Mouse (Mus musculus) liver, postnatal 0 days (tissue): ENCODE measurements around the gene Sox30. TPM values are rescaled to one million over a fixed set of nuclear protein-coding genes. Genes with fewer than 3 reads are reported as not detected.
A peak's percentile ranks its signal among the peaks of the same experiment; 100 is the strongest.

Experiments used
- ATAC-seq: fragments of 200-750 bp; cut with Nextera tagmentation; 2 replicates; pipeline ENCODE4 v1.8.0; 2017; ENCODE audit warnings: mild to moderate bottlenecking, moderate library complexity
- DNase-seq: peaks from one replicate; pipeline ENCODE4 v3.0.0-alpha.2; 2016
- H3K27ac ChIP-seq: fragments of 300-500 bp; sonication (generic); 2 replicates; pipeline ENCODE4 v1.5.1; 2014; ENCODE audit warnings: antibody characterized with exemption, moderate library complexity, mild to moderate bottlenecking, low read depth
- H3K27me3 ChIP-seq: fragments of 300-500 bp; sonication (generic); 2 replicates; pipeline ENCODE4 v1.6.1; 2014; ENCODE audit warnings: low read length, control low read depth, mixed read lengths; ENCODE audit not compliant: insufficient read depth
- H3K36me3 ChIP-seq: fragments of 300-500 bp; sonication (generic); replicated peaks from 2 replicates; pipeline ENCODE4 v1.6.1; 2014; ENCODE audit warnings: mild to moderate bottlenecking, control low read depth, low read length, moderate library complexity, mixed read lengths; ENCODE audit not compliant: insufficient read depth
- H3K4me1 ChIP-seq: fragments of 300-500 bp; sonication (generic); 2 replicates; pipeline ENCODE4 v1.6.1; 2014; ENCODE audit warnings: antibody characterized with exemption, mild to moderate bottlenecking, control low read depth; ENCODE audit not compliant: insufficient read depth
- H3K4me2 ChIP-seq: fragments of 300-500 bp; sonication (generic); 2 replicates; pipeline ENCODE4 v1.6.1; 2014; ENCODE audit warnings: low read depth, mild to moderate bottlenecking, low read length, moderate library complexity, mixed read lengths
- H3K4me3 ChIP-seq: fragments of 300-500 bp; sonication (generic); 2 replicates; pipeline ENCODE4 v1.5.1; 2014; ENCODE audit warnings: low read depth, low read length
- H3K9ac ChIP-seq: fragments of 300-500 bp; sonication (generic); replicated peaks from 2 replicates; pipeline ENCODE4 v1.6.1; 2014; ENCODE audit warnings: mild to moderate bottlenecking, moderate library complexity
- H3K9me3 ChIP-seq: fragments of 300-500 bp; sonication (generic); 2 replicates; pipeline ENCODE4 v1.6.1; 2016; ENCODE audit warnings: mild to moderate bottlenecking, control low read depth, low read length, mixed read lengths
- CTCF ChIP-seq: sonication (generic); IDR thresholded peaks from 2 replicates; pipeline ENCODE4 v1.5.1; 2016; ENCODE audit warnings: antibody characterized with exemption, low read depth
- EP300 ChIP-seq: IDR thresholded peaks from 2 replicates; pipeline ENCODE4 v1.6.1; 2016; ENCODE audit warnings: antibody characterized with exemption, low read depth, mild to moderate bottlenecking
- WGBS: fragments of 180-500 bp; shearing (Covaris S2); extraction: QIAGEN DNeasy Blood & Tissue Kit; methylation state at CpG from one replicate; pipeline ENCODE4 v1.1.7; 2014; ENCODE audit not compliant: insufficient replicate concordance; 5-methylcytosine and 5-hydroxymethylcytosine counted together
- polyA plus RNA-seq: library from polyadenylated mRNA; unstranded; fragments of >200 nt; fragmentation: Nextera tagmentation; extraction: Ambion mirVana; gene quantifications from 2 replicates; pipeline ENCODE4 v1.2.1, GENCODE M21; 2015

The Sox30 gene
- polyA plus RNA-seq, 1 experiment from 2014 or later = 0.04 TPM

DNA sequence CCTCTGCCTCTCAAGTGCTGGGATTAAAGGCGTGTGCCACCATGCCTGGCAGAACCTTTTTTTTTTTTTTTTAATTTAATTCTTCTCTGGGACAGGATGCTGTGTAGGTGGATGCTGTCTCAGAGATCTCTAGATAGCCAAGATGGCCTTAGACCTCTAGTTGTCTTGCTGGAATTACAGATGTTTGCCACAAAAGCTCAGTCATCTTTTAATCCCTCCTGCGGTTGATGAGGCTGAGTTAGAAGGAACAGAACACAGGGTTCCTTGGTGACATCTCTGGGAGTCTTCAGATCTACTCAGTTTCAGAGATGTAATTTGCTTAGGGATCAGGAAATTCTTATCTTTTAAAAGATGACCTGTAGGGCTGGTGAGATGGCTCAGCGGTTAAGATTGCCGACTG, 78.8 kb downstream of the Sox30 start:
- peaks cover 18% of the 10 kb centered on the region for H3K4me1 ChIP-seq
- H3K9ac ChIP-seq = no peak overlapping the region
- no peak overlapping the region for H3K4me3 ChIP-seq
- whole genome bisulfite sequencing = 86% methylated on average over 4 of the region's 4 CpGs
- H3K9me3 ChIP-seq = no peaks in the 10 kb centered on the region
- no peak for ATAC-seq
- TF ChIP-seq CTCF (no peak), EP300 (no peak)
- no peak overlapping the region for H3K4me2 ChIP-seq
- DNase-seq = no peak
- no peaks in the 10 kb centered on the region; the same call in 1 of the 2 replicates for H3K36me3 ChIP-seq
- H3K27ac ChIP-seq = no peak overlapping the region
- peaks cover 34% of the 10 kb centered on the region for H3K27me3 ChIP-seq

DNA sequence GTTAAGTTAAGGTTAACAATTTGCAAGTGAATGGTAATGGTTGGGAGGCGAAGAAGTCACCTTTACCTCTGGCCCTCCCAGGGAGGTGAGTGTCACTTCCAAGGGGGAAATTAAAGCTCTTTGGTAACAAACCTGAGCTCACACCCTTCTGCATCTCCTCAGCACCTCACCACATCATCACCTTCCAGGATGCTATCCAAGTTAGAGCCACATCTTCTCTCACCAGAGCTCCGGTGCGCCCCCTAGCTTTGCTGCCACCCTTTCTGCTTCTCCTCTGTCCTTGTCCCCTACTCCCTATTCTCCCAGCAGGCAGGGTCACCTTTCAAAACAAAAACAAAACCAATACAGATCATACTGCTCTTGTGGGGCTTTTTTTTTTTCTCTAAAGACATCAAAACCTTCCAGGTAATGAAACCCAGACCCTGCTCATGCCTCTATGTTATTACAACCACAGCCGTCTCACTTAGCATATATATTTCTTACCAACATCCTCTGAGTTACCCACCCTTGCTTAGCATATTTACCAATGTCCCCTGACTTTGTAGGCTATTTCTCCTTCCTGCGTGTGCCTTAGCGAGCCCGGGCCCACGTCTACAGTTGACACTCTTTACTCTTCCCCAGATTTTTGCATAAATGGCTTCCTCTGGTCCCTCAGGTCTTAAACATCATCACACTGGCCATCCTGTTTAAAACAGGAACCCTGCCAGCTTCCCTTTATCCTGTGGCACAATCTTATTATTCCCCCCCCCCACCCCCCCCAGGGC, 80.0 kb downstream of the Sox30 start:
- peaks cover 27% of the 10 kb centered on the region for H3K27me3 ChIP-seq
- no peak overlapping the region for H3K4me2 ChIP-seq
- DNase-seq (no peak), ATAC-seq (no peak)
- no peak overlapping the region for H3K9ac ChIP-seq
- peaks cover 18% of the 10 kb centered on the region for H3K4me1 ChIP-seq
- peak overlapping the region; percentile 30; the same call in 1 of the 2 replicates for H3K27ac ChIP-seq
- TF ChIP-seq EP300 (no peak), CTCF (peak; percentile 57)
- H3K4me3 ChIP-seq = no peak overlapping the region
- 53% methylated on average over 8 of the region's 8 CpGs for WGBS
- no peaks in the 10 kb centered on the region for H3K9me3 ChIP-seq
- H3K36me3 ChIP-seq = no peaks in the 10 kb centered on the region; the same call in 1 of the 2 replicates

DNA sequence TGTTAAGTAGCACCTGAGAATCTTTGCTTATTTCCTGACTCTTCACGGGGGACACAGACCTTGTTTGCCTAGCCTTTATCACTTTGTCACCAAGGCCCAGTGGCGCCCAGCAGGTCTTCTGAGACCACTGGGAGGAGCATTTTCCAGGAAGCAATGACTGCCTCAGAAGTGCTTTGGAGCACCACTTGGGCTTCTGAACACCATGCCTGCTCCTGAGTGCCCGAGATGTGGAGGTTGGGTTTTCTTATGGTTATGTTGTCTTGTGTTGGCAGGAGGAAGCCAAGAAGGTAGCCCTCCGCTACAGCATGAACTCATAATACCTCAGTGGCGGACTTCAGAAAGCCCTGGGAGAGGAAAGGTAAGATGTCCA, 80.5 kb downstream of the Sox30 start:
- Histone ChIP-seq H3K4me1 (peaks cover 21% of the 10 kb centered on the region), H3K4me3 (no peak overlapping the region), H3K36me3 (no peaks in the 10 kb centered on the region; the same call in 1 of the 2 replicates), H3K9me3 (no peaks in the 10 kb centered on the region), H3K4me2 (no peak overlapping the region), H3K27ac (no peak overlapping the region), H3K9ac (no peak overlapping the region), H3K27me3 (peaks cover 21% of the 10 kb centered on the region)
- no peak for ATAC-seq
- DNase-seq = no peak
- TF ChIP-seq EP300 (no peak), CTCF (no peak)
- 59% methylated on average over 5 of the region's 5 CpGs for WGBS

DNA sequence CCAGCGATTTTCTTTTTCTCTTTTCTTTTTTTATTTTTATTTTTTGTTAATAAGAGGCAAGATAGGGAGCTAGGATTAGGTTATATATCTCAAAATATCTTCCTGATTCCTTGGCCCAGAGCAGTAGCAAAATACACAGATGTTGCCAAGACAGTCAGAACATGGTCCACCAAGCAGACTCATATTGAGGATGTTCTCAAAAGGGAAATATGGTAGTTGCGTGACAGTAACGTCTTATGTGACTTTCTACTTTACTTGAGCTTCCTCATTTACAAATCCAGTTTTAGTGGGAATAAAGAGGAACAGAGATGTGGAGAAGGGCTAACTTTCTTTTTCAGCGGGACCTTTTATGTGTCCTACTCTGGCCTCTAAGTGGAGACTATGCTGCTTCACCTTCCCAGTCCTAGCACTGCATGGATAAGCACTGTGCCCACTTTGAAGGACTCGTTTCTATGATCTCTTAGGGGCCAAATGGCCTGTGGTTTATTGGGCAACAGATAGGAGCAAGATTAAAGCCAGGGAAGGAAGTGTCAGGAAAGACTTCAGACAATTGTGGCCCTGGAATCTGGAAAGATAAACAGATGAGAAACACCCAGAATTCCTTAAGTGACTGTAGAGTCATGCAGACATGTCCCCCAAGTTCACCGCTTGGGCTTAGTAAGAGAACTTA, 81.8 kb downstream of the Sox30 start:
- no peak for DNase-seq
- Histone ChIP-seq H3K4me2 (no peak overlapping the region), H3K27me3 (peaks cover 8% of the 10 kb centered on the region), H3K27ac (0 out of 2 replicates have a peak overlapping the region, but pooled peaks have one; percentile 17), H3K9me3 (no peaks in the 10 kb centered on the region), H3K4me3 (no peak overlapping the region), H3K4me1 (peaks cover 26% of the 10 kb centered on the region), H3K36me3 (no peaks in the 10 kb centered on the region; the same call in 1 of the 2 replicates), H3K9ac (no peak overlapping the region)
- 42% methylated on average over 6 of the region's 6 CpGs for WGBS
- TF ChIP-seq EP300 (no peak), CTCF (no peak)
- no peak for ATAC-seq

DNA sequence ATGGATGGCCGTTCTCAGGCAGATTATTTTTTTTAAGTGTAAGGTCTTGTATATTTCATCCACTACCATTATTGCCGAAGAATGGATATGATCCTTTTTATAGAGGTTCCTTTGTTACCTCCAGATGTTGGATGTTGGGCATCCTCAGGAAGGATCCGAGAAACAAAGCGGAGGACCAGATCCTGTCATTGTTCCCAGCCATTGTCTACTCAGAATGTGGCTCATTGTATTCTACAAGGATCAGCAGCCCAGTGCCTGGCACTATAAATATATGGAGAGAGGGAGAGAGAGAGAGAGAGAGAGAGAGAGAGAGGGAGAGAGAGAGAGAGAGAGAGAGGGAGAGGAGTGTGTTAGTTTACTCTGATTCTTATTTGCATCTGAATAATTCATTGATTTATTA, 82.5 kb downstream of the Sox30 start:
- DNase-seq = no peak
- Histone ChIP-seq H3K27ac (no peak overlapping the region), H3K4me1 (peaks cover 24% of the 10 kb centered on the region), H3K4me3 (no peak overlapping the region), H3K9me3 (no peaks in the 10 kb centered on the region), H3K4me2 (no peak overlapping the region), H3K36me3 (no peaks in the 10 kb centered on the region; the same call in 1 of the 2 replicates), H3K9ac (no peak overlapping the region), H3K27me3 (peaks cover 5% of the 10 kb centered on the region; the same call in 1 of the 2 replicates)
- WGBS = 63% methylated on average over 4 of the region's 4 CpGs
- ATAC-seq = no peak
- no peak for TF ChIP-seq CTCF
- TF ChIP-seq EP300 = no peak

DNA sequence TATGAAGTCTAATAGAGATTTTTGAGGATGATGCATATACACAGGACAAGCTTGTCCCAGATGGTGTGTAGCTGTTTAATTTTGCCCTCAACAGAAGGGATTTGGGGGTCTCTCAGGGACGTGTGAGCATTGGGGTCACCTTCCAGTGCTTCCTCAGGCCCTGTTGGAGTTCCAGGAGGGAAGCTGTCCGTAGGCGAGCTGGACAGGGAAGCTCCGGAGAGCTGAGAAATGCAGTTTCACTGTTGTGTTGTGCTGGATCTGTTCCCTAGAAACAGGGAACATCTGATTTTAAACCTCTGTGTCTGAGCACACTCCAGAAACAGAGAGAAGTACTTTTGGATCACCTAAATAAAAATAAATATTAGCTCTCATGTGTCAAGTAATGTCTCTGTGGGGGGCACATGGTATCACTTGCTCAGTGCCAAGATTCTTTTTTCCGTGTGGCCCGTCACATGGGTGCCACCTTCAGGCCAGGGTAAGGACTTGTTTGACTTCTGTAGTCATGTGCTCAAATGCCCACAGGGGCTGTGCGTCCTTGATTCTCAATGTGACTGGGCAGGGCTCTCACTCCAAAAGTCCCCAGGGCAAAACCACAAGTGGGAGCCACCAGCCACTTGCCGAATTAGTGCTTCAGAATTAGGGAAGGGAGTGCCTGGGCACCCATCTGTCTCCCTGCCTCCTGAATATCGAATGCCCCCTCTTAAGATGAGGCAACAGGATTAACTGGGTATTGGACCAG, 83.1 kb downstream of the Sox30 start:
- WGBS = 51% methylated on average over 9 of the region's 9 CpGs
- H3K4me1 ChIP-seq = peaks cover 22% of the 10 kb centered on the region
- TF ChIP-seq EP300 = no peak
- peak; percentile 50 for TF ChIP-seq CTCF
- ATAC-seq = no peak
- H3K4me3 ChIP-seq = no peak overlapping the region
- no peak overlapping the region for H3K4me2 ChIP-seq
- H3K9me3 ChIP-seq = no peaks in the 10 kb centered on the region
- H3K36me3 ChIP-seq = no peaks in the 10 kb centered on the region; the same call in 1 of the 2 replicates
- no peak for DNase-seq
- peaks cover under 1% of the 10 kb centered on the region; the same call in 1 of the 2 replicates for H3K27me3 ChIP-seq
- no peak overlapping the region for H3K9ac ChIP-seq
- no peak overlapping the region for H3K27ac ChIP-seq
